Mouse (Mus musculus) hindbrain, postnatal 0 days (tissue): ENCODE results near the gene Adora2b. TPM values are rescaled to one million over a fixed set of nuclear protein-coding genes. Genes with fewer than 3 reads are reported as not detected.

Experiments
- ATAC-seq: fragments of 200-750 bp; cut with Nextera tagmentation; 2 replicates; pipeline ENCODE4 v1.8.0; 2017; ENCODE audit warnings: mild to moderate bottlenecking, moderate TSS enrichment, moderate library complexity
- DNase-seq: peaks from one replicate; pipeline ENCODE4 v3.0.0-alpha.2; 2015; ENCODE audit warnings: low spot score
- H3K27ac ChIP-seq: fragments of 300-500 bp; sonication (generic); 2 replicates; pipeline ENCODE4 v1.5.1; 2014; ENCODE audit warnings: mild to moderate bottlenecking
- H3K27me3 ChIP-seq: fragments of 300-500 bp; sonication (generic); 2 replicates; pipeline ENCODE4 v1.6.1; 2014; ENCODE audit warnings: low read length, mixed read lengths; ENCODE audit not compliant: insufficient read depth
- H3K36me3 ChIP-seq: fragments of 300-500 bp; sonication (generic); 2 replicates; pipeline ENCODE4 v1.6.1; 2014; ENCODE audit warnings: low read length, mixed read lengths; ENCODE audit not compliant: insufficient read depth
- H3K4me1 ChIP-seq: fragments of 300-500 bp; sonication (generic); 2 replicates; pipeline ENCODE4 v1.6.1; 2014; ENCODE audit warnings: antibody characterized with exemption, low read length, mixed read lengths; ENCODE audit not compliant: insufficient read depth
- H3K4me2 ChIP-seq: fragments of 300-500 bp; sonication (generic); 2 replicates; pipeline ENCODE4 v1.6.1; 2014; ENCODE audit warnings: low read depth, mild to moderate bottlenecking, low read length, moderate library complexity, mixed read lengths
- H3K4me3 ChIP-seq: fragments of 300-500 bp; sonication (generic); 2 replicates; pipeline ENCODE4 v1.5.1; 2014; ENCODE audit warnings: low read length
- H3K9ac ChIP-seq: fragments of 300-500 bp; sonication (generic); replicated peaks from 2 replicates; pipeline ENCODE4 v1.6.1; 2014; ENCODE audit warnings: mild to moderate bottlenecking, low read length, moderate library complexity, mixed read lengths
- H3K9me3 ChIP-seq: fragments of 300-500 bp; sonication (generic); 2 replicates; pipeline ENCODE4 v1.6.1; 2016; ENCODE audit warnings: low read length, mixed read lengths
- CTCF ChIP-seq: IDR thresholded peaks from 2 replicates; pipeline ENCODE4 v1.5.1; 2016; ENCODE audit warnings: antibody characterized with exemption, control low read depth, low read depth
- WGBS: fragments of 180-500 bp; shearing (Covaris S2); extraction: QIAGEN DNeasy Blood & Tissue Kit; methylation state at CpG from one replicate; pipeline ENCODE4 v1.1.7; 2014; 5-methylcytosine and 5-hydroxymethylcytosine counted together
- polyA plus RNA-seq: library from polyadenylated mRNA; unstranded; fragments of >200 nt; fragmentation: Nextera tagmentation; extraction: Ambion mirVana; gene quantifications from 2 replicates; pipeline ENCODE4 v1.2.1, GENCODE M21; 2015
- total RNA-seq: library from RNA; depleted of rRNA; stranded (reverse); fragments of >200 nt; gene quantifications from 2 replicates; pipeline ENCODE4 v1.2.3, GENCODE M21; 2014

Adora2b gene
- total and polyA plus RNA-seq, 2 experiments from 2014 or later = 10.4 to 12.4 TPM

DNA sequence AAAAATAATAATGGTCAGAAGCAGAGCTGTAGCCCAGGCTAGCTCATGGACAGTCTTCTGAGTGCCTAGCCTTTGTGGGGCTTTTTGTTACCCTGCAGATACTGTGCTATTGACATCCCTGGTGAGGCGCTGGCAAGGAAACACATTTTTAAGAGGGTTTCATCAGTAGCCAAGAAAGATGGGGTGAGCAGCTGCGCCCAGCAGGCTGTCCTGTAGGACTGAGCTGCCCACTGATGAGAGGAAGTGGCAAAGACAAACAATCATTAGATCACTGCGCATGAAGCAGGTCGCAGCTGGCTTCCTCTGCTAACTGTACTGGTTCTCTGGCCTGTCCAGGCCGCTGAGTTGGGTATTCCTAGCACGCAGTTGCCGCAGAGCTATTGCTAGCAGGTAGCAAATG, 14.8 kb downstream of the Adora2b start:
- H3K9ac ChIP-seq = no peak overlapping the region
- no peaks in the 10 kb centered on the region for H3K4me1 ChIP-seq
- WGBS = 50% methylated on average over 7 of the region's 7 CpGs
- H3K27ac ChIP-seq = 0 out of 2 replicates have a peak overlapping the region, but pooled peaks have one; percentile 15
- ATAC-seq = peak; percentile 66
- no peak for TF ChIP-seq CTCF
- no peaks in the 10 kb centered on the region for H3K9me3 ChIP-seq
- H3K36me3 ChIP-seq = no peaks in the 10 kb centered on the region
- H3K4me2 ChIP-seq = no peak overlapping the region
- peak; percentile 68 for DNase-seq
- H3K27me3 ChIP-seq = no peaks in the 10 kb centered on the region
- H3K4me3 ChIP-seq = no peak overlapping the region

- H3K9ac ChIP-seq = no peak overlapping the region
- H3K9me3 ChIP-seq = no peaks in the 10 kb centered on the region
- no peak overlapping the region for H3K4me3 ChIP-seq
- DNase-seq = no peak
- H3K27ac ChIP-seq = peak overlapping the region; percentile 15; the same call in 1 of the 2 replicates
- H3K27me3 ChIP-seq = no peaks in the 10 kb centered on the region
- ATAC-seq = 0 out of 2 replicates have a peak, but pooled peaks have one; percentile 7
- no peaks in the 10 kb centered on the region for H3K36me3 ChIP-seq
- WGBS = 60% methylated on average over 7 of the region's 7 CpGs
- H3K4me1 ChIP-seq = no peaks in the 10 kb centered on the region
- H3K4me2 ChIP-seq = no peak overlapping the region
- no peak for TF ChIP-seq CTCF
These were observed 15.2 kb downstream of the Adora2b start for GRCm38 (mm10) chr11:62264018-62264417.

- Histone ChIP-seq H3K4me3 (no peak overlapping the region), H3K27me3 (no peaks in the 10 kb centered on the region), H3K27ac (no peak overlapping the region), H3K9me3 (no peaks in the 10 kb centered on the region), H3K4me2 (no peak overlapping the region), H3K4me1 (no peaks in the 10 kb centered on the region), H3K9ac (no peak overlapping the region), H3K36me3 (no peaks in the 10 kb centered on the region)
- DNase-seq (no peak), ATAC-seq (no peak)
- WGBS = 34% methylated on average over 7 of the region's 7 CpGs
- no peak for TF ChIP-seq CTCF
These were observed 16.9 kb downstream of the Adora2b start for GRCm38 (mm10) chr11:62265642-62266041.

DNA sequence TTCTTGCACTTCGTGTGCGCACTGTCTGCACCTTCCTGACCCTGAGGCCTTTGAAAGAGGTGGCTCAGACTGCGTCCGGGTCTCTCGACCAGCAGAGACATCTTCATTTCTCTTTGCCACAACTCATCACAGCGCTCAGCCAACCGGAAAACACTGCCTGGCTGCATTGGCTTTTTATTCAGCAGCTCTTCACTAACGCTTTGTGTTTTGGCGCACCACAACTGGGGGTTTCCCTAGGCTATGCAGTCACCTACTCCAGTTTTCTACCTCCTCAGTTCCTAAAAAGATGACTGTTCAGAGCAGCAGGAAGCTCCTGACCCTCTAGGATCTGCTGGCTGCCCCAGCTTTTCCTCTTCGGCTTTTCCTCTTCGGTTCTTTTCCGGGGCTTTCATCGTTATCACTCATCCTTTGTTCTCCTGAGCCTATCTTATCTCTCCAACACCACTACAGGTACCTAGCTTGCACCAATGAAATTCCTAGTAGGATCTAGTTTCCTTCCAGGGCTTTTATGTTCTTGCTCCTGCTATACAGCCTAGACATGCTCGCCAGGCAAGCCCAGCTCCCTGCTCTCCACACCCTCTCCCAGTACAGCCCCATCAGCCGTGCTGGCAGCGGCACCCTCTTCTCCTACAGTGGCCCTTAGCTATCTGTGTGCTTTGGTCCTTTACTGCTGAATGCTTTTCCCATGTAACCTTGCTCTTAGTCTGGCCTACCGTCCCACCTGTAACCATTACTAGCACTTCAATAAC, 17.9 kb downstream of the Adora2b start:
- no peaks in the 10 kb centered on the region for H3K27me3 ChIP-seq
- H3K9ac ChIP-seq = no peak overlapping the region
- H3K4me2 ChIP-seq = no peak overlapping the region
- H3K36me3 ChIP-seq = no peaks in the 10 kb centered on the region
- no peaks in the 10 kb centered on the region for H3K9me3 ChIP-seq
- no peak for TF ChIP-seq CTCF
- DNase-seq (no peak), ATAC-seq (no peak)
- no peak overlapping the region for H3K27ac ChIP-seq
- no peak overlapping the region for H3K4me3 ChIP-seq
- no peaks in the 10 kb centered on the region for H3K4me1 ChIP-seq
- WGBS = 39% methylated on average over 17 of the region's 17 CpGs

- no peak overlapping the region for H3K4me2 ChIP-seq
- no peaks in the 10 kb centered on the region for H3K4me1 ChIP-seq
- H3K4me3 ChIP-seq = no peak overlapping the region
- H3K36me3 ChIP-seq = no peaks in the 10 kb centered on the region
- TF ChIP-seq CTCF = no peak
- no peak overlapping the region for H3K27ac ChIP-seq
- no peak for DNase-seq
- 80% methylated on average over 8 of the region's 8 CpGs for WGBS
- no peak overlapping the region for H3K9ac ChIP-seq
- no peak for ATAC-seq
- no peaks in the 10 kb centered on the region for H3K27me3 ChIP-seq
- no peaks in the 10 kb centered on the region for H3K9me3 ChIP-seq
These were observed 19.6 kb downstream of the Adora2b start for GRCm38 (mm10) chr11:62268381-62268780.

DNA sequence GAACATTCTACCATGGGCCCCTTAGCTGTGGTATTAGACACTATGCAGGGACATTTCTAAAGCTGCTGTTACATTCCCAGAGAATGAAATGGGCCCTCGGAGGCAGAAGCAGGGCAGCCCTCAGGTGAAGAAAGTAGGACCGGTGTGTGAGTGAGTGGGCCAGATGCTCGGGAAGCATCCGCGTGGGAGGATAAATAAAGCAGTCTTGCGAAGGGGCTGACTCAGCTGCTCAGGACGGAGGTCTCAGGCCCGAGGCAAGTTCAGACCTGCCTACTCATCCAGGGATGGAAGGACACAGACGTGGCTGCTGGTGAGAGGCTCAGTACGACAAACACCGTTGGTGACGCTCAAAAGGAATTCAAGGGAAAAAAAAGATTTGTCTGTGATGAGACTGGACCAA, 20.3 kb downstream of the Adora2b start:
- H3K9me3 ChIP-seq = no peaks in the 10 kb centered on the region
- no peak overlapping the region for H3K27ac ChIP-seq
- H3K4me3 ChIP-seq = no peak overlapping the region
- ATAC-seq (no peak), DNase-seq (no peak)
- no peak for TF ChIP-seq CTCF
- no peaks in the 10 kb centered on the region for H3K4me1 ChIP-seq
- WGBS = 81% methylated on average over 12 of the region's 12 CpGs
- no peaks in the 10 kb centered on the region for H3K27me3 ChIP-seq
- no peak overlapping the region for H3K4me2 ChIP-seq
- no peaks in the 10 kb centered on the region for H3K36me3 ChIP-seq
- no peak overlapping the region for H3K9ac ChIP-seq

- Histone ChIP-seq H3K4me1 (no peaks in the 10 kb centered on the region), H3K27me3 (no peaks in the 10 kb centered on the region), H3K4me3 (no peak overlapping the region), H3K9me3 (no peaks in the 10 kb centered on the region), H3K4me2 (no peak overlapping the region), H3K9ac (no peak overlapping the region), H3K27ac (no peak overlapping the region), H3K36me3 (no peaks in the 10 kb centered on the region)
- ATAC-seq (no peak), DNase-seq (no peak)
- no peak for TF ChIP-seq CTCF
- WGBS = 64% methylated on average over 5 of the region's 5 CpGs
These were observed 22.1 kb downstream of the Adora2b start for GRCm38 (mm10) chr11:62270851-62271250.
